Mouse (Mus musculus) heart, embryonic 10.5 days (tissue): ENCODE measurements around the gene Cuta. TPM values are rescaled to one million over a fixed set of nuclear protein-coding genes. Genes with fewer than 3 reads are reported as not detected.
A peak's percentile ranks its signal among the peaks of the same experiment; 100 is the strongest.
"Not testable (repeated sequence)": the region's sequence is repeated elsewhere in the genome, so short reads cannot be mapped to it uniquely, and the experiment has no call there.

Experiments
- DNase-seq: peaks from one replicate; pipeline ENCODE4 v3.0.0-alpha.2; 2017; ENCODE audit warnings: low spot score
- H3K27ac ChIP-seq: fragments of 300-500 bp; sonication (generic); 2 replicates; pipeline ENCODE4 v1.5.1; 2016; ENCODE audit warnings: mild to moderate bottlenecking
- H3K27me3 ChIP-seq: fragments of 300-500 bp; sonication (generic); 2 replicates; pipeline ENCODE4 v1.6.1; 2016; ENCODE audit warnings: mild to moderate bottlenecking; ENCODE audit not compliant: poor library complexity, insufficient read depth, severe bottlenecking
- H3K36me3 ChIP-seq: fragments of 300-500 bp; sonication (generic); 2 replicates; pipeline ENCODE4 v1.6.1; 2016; ENCODE audit warnings: mild to moderate bottlenecking, moderate library complexity
- H3K4me1 ChIP-seq: fragments of 300-500 bp; sonication (generic); 2 replicates; pipeline ENCODE4 v1.6.1; 2016; ENCODE audit warnings: mild to moderate bottlenecking
- H3K4me3 ChIP-seq: fragments of 300-500 bp; sonication (generic); 2 replicates; pipeline ENCODE4 v1.5.1; 2016; ENCODE audit warnings: mild to moderate bottlenecking, moderate library complexity
- H3K9me3 ChIP-seq: fragments of 300-500 bp; sonication (generic); 2 replicates; pipeline ENCODE4 v1.6.1; 2016; ENCODE audit warnings: mild to moderate bottlenecking, moderate library complexity
- WGBS: fragments of 180-500 bp; shearing (Covaris S2); methylation state at CpG from one replicate; pipeline ENCODE4 v1.1.7; 2016; 5-methylcytosine and 5-hydroxymethylcytosine counted together
- polyA plus RNA-seq: library from polyadenylated mRNA; unstranded; fragments of >200 nt; fragmentation: Nextera tagmentation; extraction: Ambion mirVana; gene quantifications from 2 replicates; pipeline ENCODE4 v1.2.1, GENCODE M21; 2016

The Cuta gene
- polyA plus RNA-seq = 155 and 167 TPM in 2 replicates

DNA sequence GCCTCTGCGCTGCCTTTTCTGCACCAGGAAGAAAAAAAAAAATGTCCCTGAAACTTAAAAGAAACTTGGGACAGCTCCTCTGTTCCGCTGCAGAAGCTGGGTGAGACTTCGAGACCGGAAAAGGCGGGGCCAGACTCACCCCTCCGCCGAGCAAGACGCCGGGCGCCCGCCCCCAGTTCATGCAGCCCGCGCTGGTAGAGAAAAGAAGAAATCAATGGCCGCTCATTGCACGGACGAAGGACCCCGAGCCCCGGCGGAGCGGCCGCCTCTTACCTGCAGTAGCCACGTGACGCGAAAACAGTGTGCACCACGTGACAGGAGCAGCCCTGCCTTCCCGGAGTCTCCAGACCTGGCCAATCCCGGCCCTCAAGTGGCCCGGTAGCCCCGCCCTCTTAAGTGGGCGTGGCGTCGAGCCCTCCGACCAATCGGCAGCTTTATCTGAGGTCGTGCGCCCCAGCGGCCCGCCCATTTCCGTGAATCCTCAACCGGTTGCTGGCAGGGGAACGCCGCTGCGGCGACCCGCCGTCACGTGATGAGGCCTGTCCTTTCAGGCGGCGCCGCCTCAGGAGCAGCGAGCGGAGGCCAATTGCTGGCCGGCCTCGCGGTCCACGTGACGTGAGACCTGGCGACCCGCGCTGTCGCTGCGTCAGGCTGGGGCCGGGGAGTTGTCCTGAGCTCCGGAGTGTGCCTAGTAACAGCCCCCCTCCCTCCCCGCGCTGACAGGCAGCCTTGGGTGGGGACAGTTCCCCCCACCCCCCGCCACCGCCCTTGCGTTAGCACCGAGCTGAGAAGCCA, at the start of gene Cuta:
TSS of gene Cuta (minus strand) at position 392 of the 795 bp plus-strand sequence.
- peak; percentile 100 for DNase-seq
- under 1% methylated on average over 70 of the region's 70 CpGs for WGBS
- H3K27ac ChIP-seq = peak within 1 kb of the TSS; percentile 97
- H3K9me3 ChIP-seq = no peaks in the 10 kb centered on the region
- H3K4me3 ChIP-seq = peak within 1 kb of the TSS; percentile 77
- H3K36me3 ChIP-seq = peaks cover 32% of the 10 kb centered on the region
- peaks cover 64% of the 10 kb centered on the region for H3K4me1 ChIP-seq
- H3K27me3 ChIP-seq = no peaks in the 10 kb centered on the region

DNA sequence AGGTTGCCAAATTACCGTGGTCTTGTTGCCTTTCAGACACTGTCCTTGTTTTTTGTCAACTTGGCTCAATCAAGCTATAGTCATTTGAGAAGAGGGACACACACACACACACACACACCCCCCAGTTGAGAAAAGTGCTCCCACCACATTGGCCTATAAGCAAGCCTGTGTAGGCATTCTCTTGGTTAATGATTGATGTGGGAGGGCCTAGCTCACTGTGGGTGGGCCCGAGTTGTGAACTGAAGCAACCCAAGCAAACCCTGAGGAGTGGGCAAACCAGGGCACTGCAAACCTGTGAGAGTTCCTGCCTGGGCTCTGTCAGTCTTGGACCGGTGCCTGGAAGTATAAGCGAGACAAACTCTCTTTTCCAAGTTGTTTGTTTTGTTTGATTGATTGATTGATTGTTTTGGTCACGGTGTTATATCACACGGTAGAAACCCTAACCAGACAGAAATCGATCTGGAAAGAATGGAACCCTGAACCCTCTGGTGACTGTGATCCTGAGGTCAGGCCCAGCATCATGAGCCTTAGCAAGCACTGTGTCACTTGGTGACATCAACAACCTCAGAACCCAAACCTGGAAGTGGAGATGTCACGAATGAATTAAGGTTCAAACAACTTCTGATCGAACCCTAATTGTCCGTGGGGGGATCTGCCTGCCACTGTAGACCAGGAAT, 46.3 kb upstream of the Cuta start:
- no peaks in the 10 kb centered on the region; the same call in 1 of the 2 replicates for H3K9me3 ChIP-seq
- 82% methylated on average over 10 of the region's 10 CpGs for WGBS
- H3K27ac ChIP-seq = no peak overlapping the region
- no peaks in the 10 kb centered on the region for H3K27me3 ChIP-seq
- peaks cover 5% of the 10 kb centered on the region for H3K36me3 ChIP-seq
- H3K4me1 ChIP-seq = no peaks in the 10 kb centered on the region
- no peak for DNase-seq
- no peak overlapping the region for H3K4me3 ChIP-seq

- no peak for DNase-seq
- Histone ChIP-seq H3K4me1 (no peaks in the 10 kb centered on the region), H3K36me3 (peaks cover 21% of the 10 kb centered on the region), H3K27ac (no peak overlapping the region), H3K27me3 (no peaks in the 10 kb centered on the region), H3K4me3 (no peak overlapping the region), H3K9me3 (no peaks in the 10 kb centered on the region; the same call in 1 of the 2 replicates)
- 92% methylated on average over 4 of the region's 4 CpGs for WGBS
These were observed 44.0 kb upstream of the Cuta start for GRCm38 (mm10) chr17:26983382-26983781.

DNA sequence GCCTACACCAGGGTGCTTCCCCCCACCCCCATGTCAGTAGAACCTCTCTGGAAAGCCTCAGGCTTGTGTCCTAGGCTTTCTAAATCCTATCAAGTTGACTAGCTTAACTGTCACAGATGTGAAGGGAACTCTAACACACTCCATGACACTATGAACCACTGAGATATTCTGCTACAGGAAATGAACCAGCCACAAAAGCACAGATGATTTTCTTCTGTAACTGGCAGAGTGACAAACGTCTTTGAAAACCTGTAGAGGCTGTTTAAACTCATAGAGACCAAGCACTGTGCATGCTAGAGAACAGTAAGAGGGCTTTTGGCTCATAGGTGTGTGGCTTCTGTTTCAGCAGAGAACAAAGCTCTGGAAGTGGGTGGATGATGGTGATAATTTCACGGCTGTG, 41.7 kb upstream of the Cuta start:
- H3K27ac ChIP-seq = no peak overlapping the region
- DNase-seq = no peak
- no peak overlapping the region for H3K4me3 ChIP-seq
- 0 out of 2 replicates have a peak, but pooled peaks cover 3% of the 10 kb centered on the region for H3K4me1 ChIP-seq
- no peaks in the 10 kb centered on the region for H3K9me3 ChIP-seq
- 71% methylated on average over 2 of the region's 2 CpGs for WGBS
- peaks cover 41% of the 10 kb centered on the region for H3K36me3 ChIP-seq
- H3K27me3 ChIP-seq = no peaks in the 10 kb centered on the region

GRCm38 (mm10) chr17:26979426-26979825, 40.1 kb upstream of the Cuta start:
- Histone ChIP-seq H3K27ac (no peak overlapping the region), H3K9me3 (no peaks in the 10 kb centered on the region), H3K4me1 (0 out of 2 replicates have a peak, but pooled peaks cover 7% of the 10 kb centered on the region), H3K4me3 (no peak overlapping the region), H3K36me3 (peaks cover 57% of the 10 kb centered on the region), H3K27me3 (no peaks in the 10 kb centered on the region)
- 73% methylated on average over 2 of the region's 2 CpGs for WGBS
- no peak for DNase-seq

GRCm38 (mm10) chr17:26977354-26977753, 38.0 kb upstream of the Cuta start:
- H3K36me3 ChIP-seq = peaks cover 60% of the 10 kb centered on the region
- not testable (repeated sequence) for H3K9me3 ChIP-seq, H3K4me3 ChIP-seq, H3K27ac ChIP-seq, H3K27me3 ChIP-seq, DNase-seq
- WGBS = 87% methylated on average over 6 of the region's 6 CpGs
- H3K4me1 ChIP-seq = peaks cover 18% of the 10 kb centered on the region

GRCm38 (mm10) chr17:26975415-26975814, 36.0 kb upstream of the Cuta start:
- peak; percentile 46 for DNase-seq
- H3K9me3 ChIP-seq = no peaks in the 10 kb centered on the region
- peaks cover 59% of the 10 kb centered on the region for H3K36me3 ChIP-seq
- peaks cover 34% of the 10 kb centered on the region for H3K4me1 ChIP-seq
- H3K27me3 ChIP-seq = no peaks in the 10 kb centered on the region
- H3K27ac ChIP-seq = no peak overlapping the region
- no peak overlapping the region for H3K4me3 ChIP-seq

DNA sequence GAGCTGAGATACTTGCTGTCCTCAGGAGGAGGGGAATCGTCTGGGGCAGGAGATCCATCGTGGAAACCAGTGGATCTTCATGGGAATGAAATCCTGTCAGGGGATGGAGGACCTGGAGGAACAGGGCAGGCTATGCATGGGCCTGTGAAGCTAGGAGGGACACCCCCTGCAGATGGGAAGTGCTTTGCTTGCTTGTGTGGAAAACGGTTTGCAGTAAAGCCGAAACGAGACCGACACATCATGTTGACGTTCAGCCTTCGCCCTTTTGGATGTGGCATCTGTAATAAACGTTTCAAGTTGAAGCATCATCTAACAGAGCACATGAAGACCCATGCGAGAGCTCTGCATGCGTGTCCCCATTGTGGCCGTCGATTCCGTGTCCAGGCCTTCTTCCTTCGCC, 35.2 kb upstream of the Cuta start:
- H3K4me3 ChIP-seq = peak overlapping the region; percentile 84; the same call in 1 of the 2 replicates

DNA sequence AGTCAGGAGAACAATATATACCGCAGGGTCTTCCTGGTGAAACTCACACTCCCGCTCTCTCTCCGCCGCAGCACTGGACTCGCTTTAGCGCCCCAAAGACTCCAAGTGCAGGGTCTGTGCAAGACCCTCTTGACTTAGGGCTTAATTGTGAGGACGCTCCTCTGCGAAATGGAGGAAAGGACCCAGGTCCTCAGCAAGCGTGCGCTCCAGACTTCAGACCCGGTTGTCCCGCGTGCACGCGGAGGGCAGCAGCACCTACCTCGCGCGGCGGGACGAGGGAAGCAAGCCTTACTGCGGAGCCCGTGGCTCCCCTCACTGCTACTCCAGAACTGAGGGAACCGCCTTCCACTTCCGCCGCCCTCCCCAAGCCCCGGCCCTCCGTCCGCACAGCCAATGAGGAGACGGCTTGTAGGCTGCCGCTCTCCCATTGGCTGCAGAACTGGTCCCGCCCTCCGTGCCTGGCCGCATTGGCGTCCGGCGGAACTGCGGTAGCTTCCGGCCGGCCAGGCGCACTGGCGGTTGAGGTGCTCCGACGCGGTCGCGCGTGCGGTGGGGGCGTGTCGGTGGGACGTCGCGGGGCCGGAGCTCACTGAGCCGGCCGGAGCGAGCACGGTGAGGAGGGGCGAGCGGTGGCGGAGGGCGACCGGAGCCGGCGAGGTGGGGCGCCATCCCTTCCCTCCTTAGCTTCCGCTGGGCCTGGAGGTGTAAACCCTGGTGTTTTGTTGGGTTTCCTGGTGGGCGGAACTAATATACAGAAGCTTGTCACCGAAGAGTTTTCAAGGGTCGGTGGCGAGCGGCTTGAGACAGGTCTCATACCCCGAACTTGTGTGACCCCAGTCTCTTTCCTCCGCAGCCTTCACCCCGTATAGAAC, 33.6 kb upstream of the Cuta start, which contains the start of gene Zbtb9:
TSS of gene Zbtb9 (plus strand) at position 465 of the 872 bp plus-strand sequence.
- peak within 1 kb of the TSS; percentile 84 for H3K4me3 ChIP-seq
- peaks cover 49% of the 10 kb centered on the region for H3K36me3 ChIP-seq
- peak; percentile 98 for DNase-seq
- H3K27me3 ChIP-seq = no peaks in the 10 kb centered on the region
- WGBS = under 1% methylated on average over 75 of the region's 75 CpGs
- H3K4me1 ChIP-seq = peaks cover 37% of the 10 kb centered on the region
- H3K27ac ChIP-seq = peak within 1 kb of the TSS; percentile 91
- no peaks in the 10 kb centered on the region for H3K9me3 ChIP-seq

More for the DNA sequence above, 35.2 kb upstream of the Cuta start:
- WGBS = 89% methylated on average over 15 of the region's 15 CpGs
- H3K9me3 ChIP-seq = no peaks in the 10 kb centered on the region
- H3K36me3 ChIP-seq = peaks cover 54% of the 10 kb centered on the region
- no peaks in the 10 kb centered on the region for H3K27me3 ChIP-seq
- H3K4me1 ChIP-seq = peaks cover 37% of the 10 kb centered on the region
- peak; percentile 66 for DNase-seq
- no peak overlapping the region for H3K27ac ChIP-seq

- peak overlapping the region; percentile 91 for H3K27ac ChIP-seq
- no peaks in the 10 kb centered on the region for H3K9me3 ChIP-seq
- no peak for DNase-seq
- peaks cover 37% of the 10 kb centered on the region for H3K4me1 ChIP-seq
- peaks cover 50% of the 10 kb centered on the region for H3K36me3 ChIP-seq
- WGBS = 3% methylated on average over 3 of the region's 3 CpGs
- peak overlapping the region; percentile 84 for H3K4me3 ChIP-seq
- no peaks in the 10 kb centered on the region for H3K27me3 ChIP-seq
These were observed 32.7 kb upstream of the Cuta start for GRCm38 (mm10) chr17:26972107-26972506.

GRCm38 (mm10) chr17:26971247-26971905, 32.0 kb upstream of the Cuta start:
- Histone ChIP-seq H3K4me1 (peaks cover 37% of the 10 kb centered on the region), H3K27ac (peak overlapping the region; percentile 91), H3K27me3 (no peaks in the 10 kb centered on the region), H3K36me3 (peaks cover 50% of the 10 kb centered on the region), H3K4me3 (peak overlapping the region; percentile 30), H3K9me3 (no peaks in the 10 kb centered on the region)
- 44% methylated on average over 8 of the region's 8 CpGs for WGBS
- peak; percentile 66 for DNase-seq

- Histone ChIP-seq H3K4me1 (peaks cover 30% of the 10 kb centered on the region), H3K36me3 (peaks cover 49% of the 10 kb centered on the region), H3K27ac (no peak overlapping the region), H3K27me3 (no peaks in the 10 kb centered on the region), H3K4me3 (no peak overlapping the region), H3K9me3 (no peaks in the 10 kb centered on the region)
- peak; percentile 67 for DNase-seq
- WGBS = 48% methylated on average over 12 of the region's 12 CpGs
These were observed 30.9 kb upstream of the Cuta start for GRCm38 (mm10) chr17:26970221-26970620.
